Mouse (Mus musculus): ENCODE results near the gene Entpd6.

Gene Entpd6

DNA sequence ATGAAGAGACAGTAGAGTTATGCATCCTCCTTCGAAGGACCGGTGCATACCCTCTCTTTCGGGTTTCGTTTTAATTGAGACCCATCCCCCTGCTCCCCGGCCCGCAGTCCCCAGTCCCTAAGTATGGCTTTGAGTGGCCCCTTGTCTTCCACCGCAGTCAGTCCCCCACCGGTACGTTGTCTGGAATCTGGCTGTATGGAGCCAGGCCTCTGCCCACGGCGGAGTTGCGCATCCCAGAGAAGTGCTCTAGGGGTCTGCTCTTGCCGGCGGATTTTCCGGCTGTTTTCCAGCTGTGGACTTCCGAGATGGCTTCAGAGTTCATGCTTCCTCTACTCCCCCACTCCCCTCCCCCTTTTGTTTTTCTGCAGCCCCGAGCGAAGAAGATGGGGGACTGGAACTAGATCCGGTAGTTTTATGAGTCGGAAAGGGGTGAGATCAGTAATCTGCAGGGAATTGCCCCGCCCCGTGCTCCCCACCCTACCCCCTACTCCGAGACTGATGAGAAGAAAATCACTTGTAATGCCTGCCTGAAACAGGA is 38.5 kb downstream of the Entpd6 start:
- peak; percentile 52 for DNase-seq (ENCODE audit: extremely low spot score)

DNA sequence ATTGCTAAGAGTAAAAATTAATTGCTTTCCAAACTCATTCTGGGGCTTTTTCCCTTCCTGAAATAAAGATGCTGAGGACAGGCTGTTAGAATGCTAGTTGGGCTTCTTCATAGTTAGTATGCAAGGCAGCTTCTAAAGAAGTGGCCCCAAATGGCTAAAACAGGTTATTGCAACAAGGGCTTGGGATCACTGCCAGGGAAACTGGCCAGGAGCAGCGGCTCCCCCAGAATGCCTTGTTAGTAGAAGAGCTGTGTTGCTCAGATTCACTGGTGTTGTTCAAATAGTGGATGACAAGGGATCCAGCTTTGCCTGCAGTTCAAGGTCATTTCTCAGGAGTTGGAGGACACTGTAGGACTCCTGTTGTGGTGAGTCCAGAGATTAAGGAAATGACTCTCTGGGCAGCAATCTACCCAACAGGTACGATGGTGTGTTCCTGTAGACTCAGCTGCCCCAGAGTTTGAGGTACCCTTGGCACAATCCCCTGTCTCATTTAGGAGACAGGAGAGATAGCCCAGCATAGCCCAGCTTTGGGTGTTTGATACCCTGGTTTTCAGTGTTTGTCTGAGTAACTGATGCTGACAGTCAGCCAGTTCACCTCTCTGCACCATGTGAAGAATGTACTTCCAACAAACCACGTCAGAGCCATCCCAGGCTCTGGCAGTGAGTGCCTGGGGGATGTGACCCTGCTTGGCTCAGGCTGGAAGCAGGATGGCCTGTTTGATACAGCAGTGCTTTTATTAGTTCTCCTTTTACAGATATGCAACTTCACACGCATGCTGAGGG is 40.1 kb downstream of the Entpd6 start:
- no peak for DNase-seq (ENCODE audit: extremely low spot score)

DNA sequence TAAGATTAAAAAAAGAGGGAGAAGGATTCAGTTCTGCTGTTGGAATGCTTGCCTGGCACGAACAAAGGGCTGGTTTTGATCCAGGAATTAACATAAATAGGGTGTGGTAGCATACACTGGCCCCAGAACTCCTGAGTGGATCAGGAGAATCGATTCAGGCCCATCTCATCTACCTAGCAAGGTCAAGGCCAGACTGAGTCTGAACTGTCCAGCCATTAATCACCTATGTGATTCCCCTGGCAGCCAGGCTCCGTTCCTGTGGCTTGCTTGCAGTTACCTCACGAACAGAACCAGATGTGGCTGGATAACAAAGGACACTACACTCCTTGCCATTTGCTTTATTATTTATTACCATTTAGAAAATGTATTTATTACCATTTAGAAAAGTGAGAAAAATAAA is 44.5 kb downstream of the Entpd6 start:
- DNase-seq (ENCODE audit: extremely low spot score): no peak

DNA sequence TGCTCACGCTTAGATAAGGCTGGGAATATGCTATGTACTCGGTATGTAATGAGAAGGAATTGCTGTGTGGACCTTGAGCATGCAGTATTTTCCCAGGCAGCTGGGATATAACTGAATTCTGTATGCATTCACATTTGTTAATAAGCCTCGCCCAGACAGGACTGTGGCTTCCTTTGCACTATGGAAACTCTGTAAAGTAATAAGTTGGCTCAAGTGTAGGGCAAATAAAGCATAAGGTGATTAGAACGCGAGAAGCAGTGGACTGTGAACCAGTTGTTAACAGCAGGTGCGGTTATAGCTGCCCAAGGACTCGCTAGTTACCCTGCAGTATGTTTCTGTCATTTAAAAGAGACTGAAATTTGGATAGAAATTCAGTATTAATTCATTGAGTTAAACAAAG is 49.2 kb downstream of the Entpd6 start:
- no peak for DNase-seq (ENCODE audit: extremely low spot score)

DNA sequence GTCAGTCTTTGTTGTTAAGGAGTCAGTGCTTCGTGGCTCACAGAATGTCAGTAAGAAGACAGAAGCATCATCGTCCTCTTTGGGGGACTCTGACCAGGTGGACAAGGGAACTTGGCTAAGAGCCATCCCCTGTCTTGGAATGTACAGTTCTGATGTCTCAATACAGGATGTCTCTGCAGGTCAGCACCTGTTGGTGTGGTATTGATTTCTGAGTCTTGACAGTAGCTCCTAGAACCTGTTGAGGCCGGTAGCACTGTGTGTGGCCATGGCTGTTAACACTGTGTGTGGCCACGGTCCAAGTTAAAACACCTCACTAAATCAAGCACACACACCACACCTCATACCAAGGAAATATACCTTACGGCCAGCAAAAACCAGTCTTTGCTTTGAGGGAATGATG is 51.8 kb downstream of the Entpd6 start:
- DNase-seq (ENCODE audit: extremely low spot score): no peak

DNA sequence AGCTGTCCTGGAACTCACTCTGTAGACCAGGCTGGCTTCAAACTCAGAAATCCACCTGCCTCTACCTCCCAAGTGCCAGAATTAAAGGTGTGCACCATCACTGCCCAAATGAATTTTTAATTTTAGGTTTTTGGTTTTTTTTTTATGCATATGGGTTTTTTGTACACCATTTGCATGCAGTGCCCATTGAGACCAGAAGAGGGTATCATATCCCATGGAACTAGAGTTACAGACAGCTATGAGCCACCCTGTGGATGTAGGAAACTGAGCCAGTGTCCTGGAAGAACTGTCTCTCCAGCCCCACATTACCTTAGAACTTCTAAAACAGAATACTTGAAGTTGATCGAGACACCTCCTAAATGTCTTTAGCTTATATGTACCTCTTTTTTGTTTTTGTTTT is 54.2 kb downstream of the Entpd6 start:
- DNase-seq (ENCODE audit: extremely low spot score): no peak

DNA sequence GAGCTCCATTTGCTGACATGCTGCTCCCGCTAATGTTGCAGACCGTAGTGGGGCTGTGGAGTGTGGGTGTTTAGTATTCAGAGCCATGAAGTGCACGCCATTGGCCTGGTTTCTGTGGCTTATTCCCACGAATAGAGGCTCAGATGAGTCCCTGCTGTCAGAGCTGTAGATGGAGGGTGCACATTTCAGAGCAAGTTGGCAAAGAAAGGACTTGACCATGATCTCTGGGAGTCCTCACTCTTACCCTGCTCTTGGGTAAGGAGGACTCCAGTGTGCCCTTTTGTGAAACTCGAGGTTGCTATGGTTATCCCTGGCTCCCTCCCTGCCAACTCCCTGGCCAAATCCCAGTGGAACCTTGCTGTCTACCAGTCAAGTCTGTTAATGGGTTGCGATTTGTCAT is 59.5 kb downstream of the Entpd6 start:
- DNase-seq (ENCODE audit: extremely low spot score): no peak

DNA sequence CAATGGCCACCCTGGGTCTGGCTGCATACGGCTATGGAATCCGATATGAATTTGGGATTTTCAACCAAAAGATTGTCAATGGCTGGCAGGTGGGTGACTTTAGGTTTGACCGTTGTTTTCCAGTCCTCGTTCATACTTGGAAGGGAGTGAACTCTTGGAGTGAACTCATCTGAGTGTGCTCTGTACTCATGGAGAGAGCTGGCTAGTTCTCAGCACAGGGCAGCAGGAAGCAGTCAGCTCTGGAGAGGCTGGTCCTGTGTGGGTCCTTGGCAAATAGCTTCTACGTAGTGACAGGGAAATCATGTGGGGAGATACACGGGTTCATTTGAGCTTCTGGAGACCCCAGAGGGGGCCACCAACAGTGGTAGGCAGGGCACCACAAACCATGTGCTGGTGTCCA is 60.0 kb downstream of the Entpd6 start:
- DNase-seq (ENCODE audit: extremely low spot score): no peak

DNA sequence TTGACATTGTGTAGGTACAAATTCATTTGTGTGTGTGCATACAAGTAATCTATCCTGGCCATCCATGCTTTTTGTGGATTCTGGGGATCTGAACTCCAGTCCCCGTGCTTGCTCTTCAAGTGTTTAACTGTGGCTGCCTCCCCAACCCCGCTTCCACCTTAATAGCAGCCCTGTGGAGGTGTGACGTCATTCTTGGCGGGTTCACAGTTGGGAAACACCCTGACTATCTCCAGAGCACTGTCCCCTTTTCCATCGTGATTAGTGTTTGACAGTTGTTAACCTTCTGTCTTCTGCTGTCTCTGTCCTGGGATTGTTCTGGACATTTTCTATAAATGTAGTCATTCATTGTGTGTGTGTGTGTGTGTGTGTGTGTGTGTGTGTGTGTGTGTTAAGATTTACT is 61.8 kb downstream of the Entpd6 start:
- DNase-seq (ENCODE audit: extremely low spot score): no peak

DNA sequence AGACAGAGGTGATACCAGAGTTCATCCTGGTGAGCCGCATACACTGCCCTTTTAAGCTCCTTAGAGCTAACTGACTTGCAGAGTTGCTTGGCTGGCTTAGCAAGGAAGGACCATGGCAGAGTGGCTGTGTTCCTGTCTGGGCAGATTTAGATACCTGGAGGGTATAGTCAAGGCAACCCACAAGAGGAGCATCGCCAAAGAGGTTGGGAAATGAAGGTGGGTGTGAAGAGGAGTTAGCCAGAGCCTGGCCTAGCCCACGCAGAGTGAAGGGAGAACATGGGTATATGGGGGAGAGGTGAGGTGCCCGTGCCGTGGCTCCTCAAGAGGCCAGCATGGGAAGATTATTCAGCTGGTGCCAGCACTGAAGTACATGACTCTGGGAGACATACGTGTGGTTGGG is 64.0 kb downstream of the Entpd6 start:
- DNase-seq (ENCODE audit: extremely low spot score): no peak

DNA sequence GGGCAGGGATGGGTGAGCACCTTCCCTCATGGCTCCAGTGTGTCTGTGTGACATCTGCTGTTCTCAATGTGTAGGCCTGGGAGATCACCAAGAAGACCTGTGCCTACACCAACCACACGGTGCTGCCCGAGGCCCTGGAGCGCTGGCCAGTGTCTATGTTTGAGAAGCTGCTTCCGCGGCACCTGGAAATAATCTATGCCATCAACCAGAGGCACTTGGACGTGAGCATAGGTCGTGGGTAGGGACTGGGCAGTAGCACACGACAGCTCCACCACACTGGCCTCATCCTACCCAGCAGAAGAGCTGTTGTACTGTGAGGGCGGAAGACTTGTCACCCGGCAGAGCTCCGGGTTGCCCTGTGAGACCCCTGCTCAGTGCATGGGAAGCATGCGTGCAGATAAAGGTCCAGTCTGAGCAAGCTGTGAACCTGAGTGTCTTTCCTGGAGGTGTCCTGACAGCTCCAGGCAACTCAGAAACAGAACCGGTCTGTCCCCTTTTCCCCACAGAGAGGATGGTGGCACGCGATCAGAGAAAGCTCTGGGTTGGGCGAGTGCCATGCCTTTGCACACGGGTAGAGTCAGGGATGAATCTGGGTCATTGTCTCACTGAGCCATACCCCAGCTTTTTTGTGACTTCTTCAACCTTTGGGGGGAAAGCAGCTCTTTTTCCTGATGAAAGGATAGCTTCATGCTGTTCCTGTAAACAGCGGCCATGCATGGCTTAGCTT is 68.0 kb downstream of the Entpd6 start:
- no peak for DNase-seq (ENCODE audit: extremely low spot score)

DNA sequence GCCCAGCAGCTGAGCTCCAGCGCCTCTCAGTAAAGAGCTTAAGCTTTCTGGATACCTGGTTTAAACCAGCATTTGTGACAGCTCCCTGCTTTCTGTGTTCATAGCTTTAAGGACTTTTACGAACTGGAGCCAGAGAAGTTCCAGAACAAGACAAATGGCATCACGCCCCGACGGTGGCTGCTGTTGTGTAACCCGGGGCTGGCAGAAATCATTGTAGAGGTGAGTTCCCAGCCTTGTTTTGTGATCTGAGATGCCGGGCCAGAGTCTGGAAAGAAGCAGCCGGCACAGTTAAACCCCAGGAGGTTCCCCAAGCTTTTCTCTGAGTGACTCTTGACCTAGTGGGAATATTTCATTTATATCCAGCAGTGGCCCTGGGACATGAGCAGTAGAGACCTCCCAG is 69.9 kb downstream of the Entpd6 start:
- no peak for DNase-seq (ENCODE audit: extremely low spot score)

DNA sequence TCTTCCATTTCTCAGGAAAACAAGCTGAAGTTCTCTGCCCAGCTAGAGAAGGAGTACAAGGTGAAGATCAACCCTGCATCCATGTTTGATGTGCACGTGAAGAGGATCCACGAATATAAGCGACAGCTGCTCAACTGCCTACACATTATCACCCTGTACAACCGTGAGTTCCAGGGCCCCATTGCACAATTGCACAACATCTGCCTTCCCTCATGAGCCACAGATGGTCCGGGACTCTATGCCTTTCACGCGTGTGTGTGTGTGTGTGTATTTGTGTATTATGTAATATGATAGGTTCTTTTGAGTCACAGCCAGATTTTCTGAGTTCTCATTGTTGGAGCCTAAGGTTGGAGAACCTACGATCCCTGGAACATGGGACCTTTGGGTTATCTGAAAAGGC is 71.9 kb downstream of the Entpd6 start:
- DNase-seq (ENCODE audit: extremely low spot score): no peak
